Mouse (Mus musculus): ENCODE data around the gene Pank1. TPM values are rescaled to one million over a fixed set of nuclear protein-coding genes. Genes with fewer than 3 reads are reported as not detected.
A peak's percentile ranks its signal among the peaks of the same experiment; 100 is the strongest.

The Pank1 gene
- total and polyA plus RNA-seq, 2 experiments from 2014 or later, result 6.6 to 13.9 TPM

- no peak for ATAC-seq (ENCODE audit: low FRiP score)
- DNase-seq (ENCODE audit: low spot score), result no peak
- 73% methylated on average over 9 of the region's 9 CpGs for WGBS
Observed at GRCm38 (mm10) chr19:34844047-34844446, 35.2 kb downstream of the Pank1 start.

GRCm38 (mm10) chr19:34841719-34842506, 37.3 kb downstream of the Pank1 start:
- ATAC-seq (ENCODE audit: low FRiP score) (no peak), DNase-seq (ENCODE audit: low spot score) (peak; percentile 31)
- no peak overlapping the region for H3K4me3 ChIP-seq (ENCODE audit: low read depth, low read length)
- H3K27ac ChIP-seq (ENCODE audit: low read depth, low read length), result no peak overlapping the region
- TF ChIP-seq CTCF (IDR thresholded peaks at IDR 0.05), result no peak
- peaks cover 15% of the 10 kb centered on the region for H3K36me3 ChIP-seq (ENCODE audit: insufficient read depth, low read length)
- no peaks in the 10 kb centered on the region for H3K9me3 ChIP-seq (ENCODE audit: low read length)
- 56% methylated on average over 9 of the region's 9 CpGs for WGBS
- H3K4me2 ChIP-seq (ENCODE audit: low read depth, low read length, poor library complexity, severe bottlenecking), result no peak overlapping the region
- no peaks in the 10 kb centered on the region for H3K27me3 ChIP-seq (ENCODE audit: insufficient read depth, low read length)
- H3K4me1 ChIP-seq (ENCODE audit: insufficient read depth, low read length), result no peaks in the 10 kb centered on the region
- H3K9ac ChIP-seq (replicated peaks; ENCODE audit: low read length, poor library complexity, severe bottlenecking), result no peak overlapping the region

More at GRCm38 (mm10) chr19:34844047-34844446, 35.2 kb downstream of the Pank1 start:
- Histone ChIP-seq H3K4me1 (ENCODE audit: insufficient read depth, low read length) (no peaks in the 10 kb centered on the region), H3K9me3 (ENCODE audit: low read length) (no peaks in the 10 kb centered on the region), H3K27ac (ENCODE audit: low read depth, low read length) (no peak overlapping the region), H3K4me3 (ENCODE audit: low read depth, low read length) (no peak overlapping the region), H3K36me3 (ENCODE audit: insufficient read depth, low read length) (peaks cover 15% of the 10 kb centered on the region), H3K27me3 (ENCODE audit: insufficient read depth, low read length) (no peaks in the 10 kb centered on the region), H3K9ac (replicated peaks; ENCODE audit: low read length, poor library complexity, severe bottlenecking) (no peak overlapping the region), H3K4me2 (ENCODE audit: low read depth, low read length, poor library complexity, severe bottlenecking) (no peak overlapping the region)
- no peak for TF ChIP-seq CTCF (IDR thresholded peaks at IDR 0.05)

GRCm38 (mm10) chr19:34838624-34839023, 40.6 kb downstream of the Pank1 start:
- ATAC-seq (ENCODE audit: low FRiP score), result no peak
- no peaks in the 10 kb centered on the region for H3K27me3 ChIP-seq (ENCODE audit: insufficient read depth, low read length)

GRCm38 (mm10) chr19:34831702-34832101, 47.6 kb downstream of the Pank1 start:
- no peak overlapping the region for H3K4me3 ChIP-seq (ENCODE audit: low read depth, low read length)
- H3K27ac ChIP-seq (ENCODE audit: low read depth, low read length), result no peak overlapping the region
- H3K4me2 ChIP-seq (ENCODE audit: low read depth, low read length, poor library complexity, severe bottlenecking), result no peak overlapping the region
- no peak for TF ChIP-seq CTCF (IDR thresholded peaks at IDR 0.05)
- no peak for ATAC-seq (ENCODE audit: low FRiP score)
- H3K4me1 ChIP-seq (ENCODE audit: insufficient read depth, low read length), result no peaks in the 10 kb centered on the region
- H3K9me3 ChIP-seq (ENCODE audit: low read length), result no peaks in the 10 kb centered on the region
- no peak overlapping the region for H3K9ac ChIP-seq (replicated peaks; ENCODE audit: low read length, poor library complexity, severe bottlenecking)
- no peaks in the 10 kb centered on the region for H3K27me3 ChIP-seq (ENCODE audit: insufficient read depth, low read length)
- H3K36me3 ChIP-seq (ENCODE audit: insufficient read depth, low read length), result 0 out of 2 replicates have a peak, but pooled peaks cover 2% of the 10 kb centered on the region
- DNase-seq (ENCODE audit: low spot score), result no peak
- 91% methylated on average over 4 of the region's 4 CpGs for WGBS

More at GRCm38 (mm10) chr19:34838624-34839023, 40.6 kb downstream of the Pank1 start:
- Histone ChIP-seq H3K27ac (ENCODE audit: low read depth, low read length) (no peak overlapping the region), H3K4me3 (ENCODE audit: low read depth, low read length) (no peak overlapping the region), H3K4me1 (ENCODE audit: insufficient read depth, low read length) (no peaks in the 10 kb centered on the region), H3K9ac (replicated peaks; ENCODE audit: low read length, poor library complexity, severe bottlenecking) (no peak overlapping the region), H3K9me3 (ENCODE audit: low read length) (no peaks in the 10 kb centered on the region), H3K36me3 (ENCODE audit: insufficient read depth, low read length) (peaks cover 15% of the 10 kb centered on the region), H3K4me2 (ENCODE audit: low read depth, low read length, poor library complexity, severe bottlenecking) (no peak overlapping the region)
- no peak for TF ChIP-seq CTCF (IDR thresholded peaks at IDR 0.05)
- DNase-seq (ENCODE audit: low spot score), result no peak
- 96% methylated on average over 9 of the region's 9 CpGs for WGBS

- H3K9me3 ChIP-seq (ENCODE audit: low read length), result no peaks in the 10 kb centered on the region
- H3K4me2 ChIP-seq (ENCODE audit: low read depth, low read length, poor library complexity, severe bottlenecking), result no peak overlapping the region
- H3K27ac ChIP-seq (ENCODE audit: low read depth, low read length), result no peak overlapping the region
- no peak for ATAC-seq (ENCODE audit: low FRiP score)
- H3K4me3 ChIP-seq (ENCODE audit: low read depth, low read length), result no peak overlapping the region
- 0 out of 2 replicates have a peak, but pooled peaks cover 2% of the 10 kb centered on the region for H3K36me3 ChIP-seq (ENCODE audit: insufficient read depth, low read length)
- no peaks in the 10 kb centered on the region for H3K27me3 ChIP-seq (ENCODE audit: insufficient read depth, low read length)
- 93% methylated on average over 5 of the region's 5 CpGs for WGBS
- DNase-seq (ENCODE audit: low spot score), result no peak
- no peak overlapping the region for H3K9ac ChIP-seq (replicated peaks; ENCODE audit: low read length, poor library complexity, severe bottlenecking)
- TF ChIP-seq CTCF (IDR thresholded peaks at IDR 0.05), result no peak
- H3K4me1 ChIP-seq (ENCODE audit: insufficient read depth, low read length), result no peaks in the 10 kb centered on the region
Observed at GRCm38 (mm10) chr19:34827916-34828635, 51.2 kb downstream of the Pank1 start.

GRCm38 (mm10) chr19:34827444-34827843, 51.8 kb downstream of the Pank1 start:
- Histone ChIP-seq H3K4me2 (ENCODE audit: low read depth, low read length, poor library complexity, severe bottlenecking) (no peak overlapping the region), H3K9me3 (ENCODE audit: low read length) (no peaks in the 10 kb centered on the region), H3K4me3 (ENCODE audit: low read depth, low read length) (no peak overlapping the region), H3K4me1 (ENCODE audit: insufficient read depth, low read length) (no peaks in the 10 kb centered on the region), H3K36me3 (ENCODE audit: insufficient read depth, low read length) (0 out of 2 replicates have a peak, but pooled peaks cover 2% of the 10 kb centered on the region), H3K9ac (replicated peaks; ENCODE audit: low read length, poor library complexity, severe bottlenecking) (no peak overlapping the region), H3K27ac (ENCODE audit: low read depth, low read length) (no peak overlapping the region), H3K27me3 (ENCODE audit: insufficient read depth, low read length) (no peaks in the 10 kb centered on the region)
- no peak for ATAC-seq (ENCODE audit: low FRiP score)
- DNase-seq (ENCODE audit: low spot score), result no peak
- no peak for TF ChIP-seq CTCF (IDR thresholded peaks at IDR 0.05)
- 90% methylated on average over 6 of the region's 6 CpGs for WGBS

Data from midbrain, postnatal 0 days (tissue).